Mouse (Mus musculus): ENCODE measurements around the gene Hist1h4a. TPM values are rescaled to one million over a fixed set of nuclear protein-coding genes. Genes with fewer than 3 reads are reported as not detected.

The Hist1h4a gene
- total RNA-seq (2023): 100 to 1,000 TPM in 1 of 2 experiments, 10 to 100 TPM in 1; 85.2 to 131 TPM

GRCm38 (mm10) chr13:23760972-23761864 lies at the start of gene Hist1h4a:
Gene Hist1h4a (minus strand): TSS chr13:23761230.

GRCm38 (mm10) chr13:23806422-23807052 lies 45.5 kb upstream of the Hist1h4a start, which contains the start of gene Slc17a2:
Gene Slc17a2 (plus strand): TSS chr13:23806993.

GRCm38 (mm10) chr13:23769613-23770012 lies 8.6 kb upstream of the Hist1h4a start, which contains the start of gene Trim38:
Gene Trim38 (plus strand): TSS chr13:23769913.

DNA sequence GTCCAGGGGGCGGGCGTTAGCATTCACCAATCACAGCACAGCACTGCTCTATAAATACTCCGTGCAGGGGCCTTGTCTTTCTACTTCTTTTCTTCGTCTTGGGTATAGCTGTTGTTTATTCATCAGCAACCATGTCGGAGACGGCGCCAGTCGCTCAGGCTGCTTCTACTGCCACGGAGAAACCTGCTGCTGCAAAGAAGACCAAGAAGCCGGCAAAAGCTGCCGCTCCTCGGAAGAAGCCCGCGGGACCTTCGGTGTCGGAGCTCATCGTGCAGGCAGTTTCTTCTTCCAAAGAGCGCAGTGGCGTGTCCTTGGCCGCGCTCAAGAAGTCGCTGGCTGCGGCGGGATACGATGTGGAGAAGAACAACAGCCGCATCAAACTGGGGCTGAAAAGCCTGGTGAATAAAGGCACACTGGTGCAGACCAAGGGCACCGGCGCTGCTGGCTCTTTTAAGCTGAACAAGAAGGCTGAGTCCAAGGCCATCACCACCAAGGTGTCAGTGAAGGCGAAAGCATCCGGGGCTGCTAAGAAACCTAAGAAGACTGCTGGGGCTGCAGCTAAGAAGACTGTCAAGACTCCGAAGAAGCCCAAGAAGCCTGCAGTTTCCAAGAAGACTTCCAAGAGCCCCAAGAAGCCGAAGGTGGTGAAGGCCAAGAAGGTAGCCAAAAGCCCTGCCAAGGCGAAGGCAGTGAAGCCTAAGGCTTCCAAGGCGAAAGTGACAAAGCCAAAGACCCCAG lies 2.7 kb upstream of the Hist1h4a start, which contains the start of gene Hist1h1a:
TSS of gene Hist1h1a (plus strand) at position 81 of the 738 bp plus-strand sequence.

GRCm38 (mm10) chr13:23761871-23762821 lies 1.1 kb upstream of the Hist1h4a start, which contains the start of gene Hist1h3a:
Gene Hist1h3a (minus strand): TSS chr13:23762386.

DNA sequence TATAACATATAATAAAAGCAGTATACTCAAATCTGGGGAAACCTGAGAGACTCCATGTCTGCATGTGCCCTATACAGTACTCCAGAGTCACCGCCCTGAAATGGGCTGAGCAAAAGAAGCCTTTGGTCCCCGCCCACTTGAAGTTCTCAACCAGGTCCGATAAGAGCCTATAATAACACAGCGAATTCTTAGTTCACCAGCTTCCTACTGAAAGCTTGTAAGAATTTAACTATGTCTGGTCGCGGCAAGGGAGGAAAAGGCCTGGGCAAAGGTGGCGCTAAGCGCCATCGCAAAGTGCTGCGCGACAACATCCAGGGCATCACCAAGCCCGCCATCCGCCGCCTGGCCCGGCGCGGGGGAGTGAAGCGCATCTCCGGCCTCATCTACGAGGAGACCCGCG lies 4.2 kb downstream of the Hist1h4a start, which contains the start of gene Hist1h4b:
TSS of gene Hist1h4b (plus strand) at position 224 of the 400 bp plus-strand sequence.

GRCm38 (mm10) chr13:23752067-23752741 lies 8.8 kb downstream of the Hist1h4a start, which contains the start of gene Hist1h3b:
Gene Hist1h3b (plus strand): TSS chr13:23752267.

GRCm38 (mm10) chr13:23750839-23751477 lies 10.1 kb downstream of the Hist1h4a start, which contains the start of gene Hist1h2ab:
Gene Hist1h2ab (plus strand): TSS chr13:23751126.

GRCm38 (mm10) chr13:23746201-23747080 lies 14.6 kb downstream of the Hist1h4a start, which contains the start of gene Hist1h2bb:
Gene Hist1h2bb (plus strand): TSS chr13:23746734.

GRCm38 (mm10) chr13:23745381-23746161 lies 15.5 kb downstream of the Hist1h4a start, which contains the start of gene Hist1h3c:
Gene Hist1h3c (minus strand): TSS chr13:23745602.

GRCm38 (mm10) chr13:23738677-23739068 lies 22.4 kb downstream of the Hist1h4a start, which contains the start of gene Hist1h1c:
Gene Hist1h1c (plus strand): TSS chr13:23738808.

Other genes starting within 250 kb of the Hist1h4a start
- gene Hist1h4h, start 230.2 kb downstream of the Hist1h4a start, total RNA-seq (2023): 100 to 1,000 TPM; 263 to 347 TPM
- 10 to 100 TPM; 25.3 to 89.5 TPM for gene Hist1h2af, start 227.3 kb downstream of the Hist1h4a start, total RNA-seq (2023)
- 10 to 100 TPM; 15.6 to 26.1 TPM for gene Hist1h3g, start 225.8 kb downstream of the Hist1h4a start, total RNA-seq (2023)
- 10 to 100 TPM in 1 of 2 experiments, 1 to 10 TPM in 1; 7.0 to 13.4 TPM for gene Hist1h2bh, start 217.8 kb downstream of the Hist1h4a start, total RNA-seq (2023)
- 10 to 100 TPM; 62.8 to 92.1 TPM for gene Hist1h3f, start 217.2 kb downstream of the Hist1h4a start, total RNA-seq (2023)
- 100 to 1,000 TPM in 1 of 2 experiments, 10 to 100 TPM in 1; 83.0 to 211 TPM for gene Hist1h4f, start 209.6 kb downstream of the Hist1h4a start, total RNA-seq (2023)
- 10 to 100 TPM in 1 of 2 experiments, 1 to 10 TPM in 1; 7.2 to 15.8 TPM for gene Hist1h1d, start 208.0 kb downstream of the Hist1h4a start, total RNA-seq (2023)
- gene Hist1h3e, start 198.9 kb downstream of the Hist1h4a start, total RNA-seq (2023): 100 to 1,000 TPM; 113 to 162 TPM
- gene Hist1h2ae, start 190.0 kb downstream of the Hist1h4a start, total RNA-seq (2023): 10 to 100 TPM; 10.2 to 27.9 TPM
- 100 to 1,000 TPM; 171 to 249 TPM for gene Hist1h2bg, start 189.8 kb downstream of the Hist1h4a start, total RNA-seq (2023)
- 100 to 1,000 TPM in 1 of 2 experiments, 10 to 100 TPM in 1; 79.7 to 145 TPM for gene Hist1h2bf, start 187.0 kb downstream of the Hist1h4a start, total RNA-seq (2023)
- gene Hist1h2ad, start 186.8 kb downstream of the Hist1h4a start, total RNA-seq (2023): 1 to 10 TPM in 1 of 2 experiments, not detected in 1; 10.0 TPM
- gene Hist1h3d, start 185.5 kb downstream of the Hist1h4a start, total RNA-seq (2023): 10 to 100 TPM in 1 of 2 experiments, 1 to 10 TPM in 1; 4.9 to 12.6 TPM
- gene Hist1h4d, start 179.6 kb downstream of the Hist1h4a start, total RNA-seq (2023): 100 to 1,000 TPM; 122 to 174 TPM
- 10 to 100 TPM; 16.7 to 27.0 TPM for gene Hist1h2be, start 140.1 kb downstream of the Hist1h4a start, total RNA-seq (2023)
- 100 to 1,000 TPM; 103 to 169 TPM for gene Hist1h1e, start 138.7 kb downstream of the Hist1h4a start, total RNA-seq (2023)
- 10 to 100 TPM; 10.3 to 12.2 TPM for gene Hist1h2ac, start 77.3 kb downstream of the Hist1h4a start, total RNA-seq (2023)
- gene Hist1h2bc, start 77.0 kb downstream of the Hist1h4a start, total RNA-seq (2023): 10 to 100 TPM in 1 of 2 experiments, 1 to 10 TPM in 1; 8.2 to 15.2 TPM
- gene Hist1h1t, start 65.4 kb downstream of the Hist1h4a start, total RNA-seq (2023): not detected
- 100 to 1,000 TPM; 113 to 135 TPM for gene Hist1h4c, start 62.8 kb downstream of the Hist1h4a start, total RNA-seq (2023)
- gene Hfe, start 50.4 kb downstream of the Hist1h4a start, total RNA-seq (2023): 1 to 10 TPM; 1.4 to 2.5 TPM
- gene Hist1h1c, start 22.4 kb downstream of the Hist1h4a start, total RNA-seq (2023): 100 to 1,000 TPM; 569 to 655 TPM
- 10 to 100 TPM in 1 of 2 experiments, 1 to 10 TPM in 1; 9.0 to 44.3 TPM for gene Hist1h3c, start 15.6 kb downstream of the Hist1h4a start, total RNA-seq (2023)
- gene Hist1h2bb, start 14.5 kb downstream of the Hist1h4a start, total RNA-seq (2023): 10 to 100 TPM; 34.2 to 89.5 TPM
- 100 to 1,000 TPM in 1 of 2 experiments, 10 to 100 TPM in 1; 38.6 to 105 TPM for gene Hist1h2ab, start 10.1 kb downstream of the Hist1h4a start, total RNA-seq (2023)
- 100 to 1,000 TPM in 1 of 2 experiments, 10 to 100 TPM in 1; 28.4 to 127 TPM for gene Hist1h3b, start 9.0 kb downstream of the Hist1h4a start, total RNA-seq (2023)
- gene Hist1h4b, start 4.2 kb downstream of the Hist1h4a start, total RNA-seq (2023): 100 to 1,000 TPM in 1 of 2 experiments, 10 to 100 TPM in 1; 24.4 to 105 TPM
- 100 to 1,000 TPM; 140 to 197 TPM for gene Hist1h3a, start 1.2 kb upstream of the Hist1h4a start, total RNA-seq (2023)
- 10 to 100 TPM; 23.6 to 46.7 TPM for gene Hist1h1a, start 2.4 kb upstream of the Hist1h4a start, total RNA-seq (2023)
- not detected for gene Trim38, start 8.7 kb upstream of the Hist1h4a start, total RNA-seq (2023)
- gene Slc17a2, start 45.8 kb upstream of the Hist1h4a start, total RNA-seq (2023): not detected
- not detected for gene Slc17a3, start 78.2 kb upstream of the Hist1h4a start, total RNA-seq (2023)
- gene Slc17a1, start 106.5 kb upstream of the Hist1h4a start, total RNA-seq (2023): not detected
- gene Slc17a4, start 153.8 kb upstream of the Hist1h4a start, total RNA-seq (2023): not detected
- gene Hist1h2ba, start 172.9 kb upstream of the Hist1h4a start, total RNA-seq (2023): not detected
- not detected for gene Hist1h2aa, start 173.2 kb upstream of the Hist1h4a start, total RNA-seq (2023)
- not detected for gene Scgn, start 230.0 kb upstream of the Hist1h4a start, total RNA-seq (2023)